Mouse (Mus musculus): ENCODE results near the gene Ttc22. TPM values are rescaled to one million over a fixed set of nuclear protein-coding genes. Genes with fewer than 3 reads are reported as not detected.
A peak's percentile ranks its signal among the peaks of the same experiment; 100 is the strongest.

Ttc22 gene
- total and polyA plus RNA-seq, 2 experiments from 2014 or later, result 0.25 to 0.73 TPM

GRCm38 (mm10) chr4:106624271-106624670 is 2.0 kb downstream of the Ttc22 start:
- Histone ChIP-seq H3K4me3 (ENCODE audit: low read depth, low read length) (no peak overlapping the region), H3K9me3 (replicated peaks; ENCODE audit: control insufficient read depth, low read length) (no peaks in the 10 kb centered on the region), H3K27me3 (ENCODE audit: control insufficient read depth, insufficient read depth, low read length) (peaks cover 52% of the 10 kb centered on the region), H3K36me3 (replicated peaks; ENCODE audit: control insufficient read depth, insufficient read depth, low read length) (no peaks in the 10 kb centered on the region), H3K4me1 (ENCODE audit: control insufficient read depth, insufficient read depth) (no peaks in the 10 kb centered on the region), H3K9ac (replicated peaks; ENCODE audit: low read depth, low read length) (no peak overlapping the region), H3K27ac (ENCODE audit: low read depth) (no peak overlapping the region), H3K4me2 (ENCODE audit: low read depth, low read length) (no peak overlapping the region)
- no peak for TF ChIP-seq EP300 (IDR thresholded peaks at IDR 0.05; ENCODE audit: low read depth)
- TF ChIP-seq CTCF (IDR thresholded peaks at IDR 0.05; ENCODE audit: low read depth), result no peak
- ATAC-seq (ENCODE audit: insufficient read depth, low read depth), result no peak
- 85% methylated on average over 10 of the region's 10 CpGs for WGBS
- no peak for DNase-seq (ENCODE audit: low spot score)

- no peaks in the 10 kb centered on the region for H3K9me3 ChIP-seq (replicated peaks; ENCODE audit: control insufficient read depth, low read length)
- no peak overlapping the region for H3K27ac ChIP-seq (ENCODE audit: low read depth)
- no peak overlapping the region for H3K9ac ChIP-seq (replicated peaks; ENCODE audit: low read depth, low read length)
- no peak overlapping the region for H3K4me2 ChIP-seq (ENCODE audit: low read depth, low read length)
- WGBS, result 74% methylated on average over 5 of the region's 5 CpGs
- no peak for DNase-seq (ENCODE audit: low spot score)
- TF ChIP-seq CTCF (IDR thresholded peaks at IDR 0.05; ENCODE audit: low read depth) (no peak), EP300 (IDR thresholded peaks at IDR 0.05; ENCODE audit: low read depth) (no peak)
- no peak overlapping the region for H3K4me3 ChIP-seq (ENCODE audit: low read depth, low read length)
- no peaks in the 10 kb centered on the region for H3K4me1 ChIP-seq (ENCODE audit: control insufficient read depth, insufficient read depth)
- no peaks in the 10 kb centered on the region for H3K36me3 ChIP-seq (replicated peaks; ENCODE audit: control insufficient read depth, insufficient read depth, low read length)
- peaks cover 41% of the 10 kb centered on the region for H3K27me3 ChIP-seq (ENCODE audit: control insufficient read depth, insufficient read depth, low read length)
- ATAC-seq (ENCODE audit: insufficient read depth, low read depth), result no peak
These were observed 5.6 kb downstream of the Ttc22 start for GRCm38 (mm10) chr4:106627809-106628208.

- 27% methylated on average over 9 of the region's 9 CpGs for WGBS
- TF ChIP-seq EP300 (IDR thresholded peaks at IDR 0.05; ENCODE audit: low read depth) (no peak), CTCF (IDR thresholded peaks at IDR 0.05; ENCODE audit: low read depth) (no peak)
- no peak overlapping the region for H3K9ac ChIP-seq (replicated peaks; ENCODE audit: low read depth, low read length)
- H3K4me2 ChIP-seq (ENCODE audit: low read depth, low read length), result no peak overlapping the region
- no peak for ATAC-seq (ENCODE audit: insufficient read depth, low read depth)
- no peaks in the 10 kb centered on the region for H3K9me3 ChIP-seq (replicated peaks; ENCODE audit: control insufficient read depth, low read length)
- no peaks in the 10 kb centered on the region for H3K36me3 ChIP-seq (replicated peaks; ENCODE audit: control insufficient read depth, insufficient read depth, low read length)
- H3K27ac ChIP-seq (ENCODE audit: low read depth), result no peak overlapping the region
- H3K4me1 ChIP-seq (ENCODE audit: control insufficient read depth, insufficient read depth), result no peaks in the 10 kb centered on the region
- no peak for DNase-seq (ENCODE audit: low spot score)
- peaks cover 31% of the 10 kb centered on the region for H3K27me3 ChIP-seq (ENCODE audit: control insufficient read depth, insufficient read depth, low read length)
- no peak overlapping the region for H3K4me3 ChIP-seq (ENCODE audit: low read depth, low read length)
These were observed 6.6 kb downstream of the Ttc22 start for GRCm38 (mm10) chr4:106628650-106629360.

- H3K27ac ChIP-seq (ENCODE audit: low read depth), result no peak overlapping the region
- H3K9me3 ChIP-seq (replicated peaks; ENCODE audit: control insufficient read depth, low read length), result no peaks in the 10 kb centered on the region
- no peak overlapping the region for H3K9ac ChIP-seq (replicated peaks; ENCODE audit: low read depth, low read length)
- DNase-seq (ENCODE audit: low spot score), result no peak
- H3K36me3 ChIP-seq (replicated peaks; ENCODE audit: control insufficient read depth, insufficient read depth, low read length), result no peaks in the 10 kb centered on the region
- no peak overlapping the region for H3K4me3 ChIP-seq (ENCODE audit: low read depth, low read length)
- ATAC-seq (ENCODE audit: insufficient read depth, low read depth), result no peak
- H3K27me3 ChIP-seq (ENCODE audit: control insufficient read depth, insufficient read depth, low read length), result peaks cover 26% of the 10 kb centered on the region
- 56% methylated on average over 5 of the region's 5 CpGs for WGBS
- no peak overlapping the region for H3K4me2 ChIP-seq (ENCODE audit: low read depth, low read length)
- TF ChIP-seq CTCF (IDR thresholded peaks at IDR 0.05; ENCODE audit: low read depth), result no peak
- TF ChIP-seq EP300 (IDR thresholded peaks at IDR 0.05; ENCODE audit: low read depth), result no peak
- no peaks in the 10 kb centered on the region for H3K4me1 ChIP-seq (ENCODE audit: control insufficient read depth, insufficient read depth)
These were observed 7.1 kb downstream of the Ttc22 start for GRCm38 (mm10) chr4:106629374-106629773.

GRCm38 (mm10) chr4:106630333-106631220 is 8.3 kb downstream of the Ttc22 start:
- no peaks in the 10 kb centered on the region for H3K9me3 ChIP-seq (replicated peaks; ENCODE audit: control insufficient read depth, low read length)
- H3K27ac ChIP-seq (ENCODE audit: low read depth), result no peak overlapping the region
- ATAC-seq (ENCODE audit: insufficient read depth, low read depth), result no peak; the same call in 1 of the 2 replicates
- H3K27me3 ChIP-seq (ENCODE audit: control insufficient read depth, insufficient read depth, low read length), result peaks cover 15% of the 10 kb centered on the region; the same call in 1 of the 2 replicates
- no peak for DNase-seq (ENCODE audit: low spot score)
- no peaks in the 10 kb centered on the region for H3K4me1 ChIP-seq (ENCODE audit: control insufficient read depth, insufficient read depth)
- no peak overlapping the region for H3K9ac ChIP-seq (replicated peaks; ENCODE audit: low read depth, low read length)
- no peak overlapping the region for H3K4me3 ChIP-seq (ENCODE audit: low read depth, low read length)
- no peak overlapping the region for H3K4me2 ChIP-seq (ENCODE audit: low read depth, low read length)
- WGBS, result 27% methylated on average over 14 of the region's 14 CpGs
- peak; percentile 77 for TF ChIP-seq CTCF (IDR thresholded peaks at IDR 0.05; ENCODE audit: low read depth)
- no peak for TF ChIP-seq EP300 (IDR thresholded peaks at IDR 0.05; ENCODE audit: low read depth)
- H3K36me3 ChIP-seq (replicated peaks; ENCODE audit: control insufficient read depth, insufficient read depth, low read length), result no peaks in the 10 kb centered on the region

Measured in heart, postnatal 0 days (tissue).